Mouse (Mus musculus) kidney, embryonic 14.5 days (tissue): ENCODE results near the gene Bak1. TPM values are rescaled to one million over a fixed set of nuclear protein-coding genes. Genes with fewer than 3 reads are reported as not detected.

Source experiments
- ATAC-seq: fragments of 200-750 bp; cut with Nextera tagmentation; 2 replicates; pipeline ENCODE4 v1.8.0; 2017; ENCODE audit warnings: moderate number of reproducible peaks, mild to moderate bottlenecking, moderate TSS enrichment, moderate library complexity; ENCODE audit not compliant: low FRiP score, low TSS enrichment
- H3K27ac ChIP-seq: fragments of 300-500 bp; sonication (generic); 2 replicates; pipeline ENCODE4 v1.5.1; 2014; ENCODE audit warnings: low read depth, mild to moderate bottlenecking, low read length, moderate library complexity, mixed read lengths
- H3K27me3 ChIP-seq: fragments of 300-500 bp; sonication (generic); 2 replicates; pipeline ENCODE4 v1.6.1; 2014; ENCODE audit warnings: mild to moderate bottlenecking, low read length; ENCODE audit not compliant: control insufficient read depth, insufficient read depth
- H3K36me3 ChIP-seq: fragments of 300-500 bp; sonication (generic); 2 replicates; pipeline ENCODE4 v1.6.1; 2014; ENCODE audit warnings: low read length, mixed read lengths; ENCODE audit not compliant: control insufficient read depth, insufficient read depth
- H3K4me1 ChIP-seq: fragments of 300-500 bp; sonication (generic); 2 replicates; pipeline ENCODE4 v1.6.1; 2014; ENCODE audit warnings: low read length, mixed read lengths; ENCODE audit not compliant: control insufficient read depth, insufficient read depth
- H3K4me2 ChIP-seq: fragments of 300-500 bp; sonication (generic); replicated peaks from 2 replicates; pipeline ENCODE4 v1.6.1; 2014; ENCODE audit warnings: low read depth, mild to moderate bottlenecking, low read length
- H3K4me3 ChIP-seq: fragments of 300-500 bp; sonication (generic); 2 replicates; pipeline ENCODE4 v1.5.1; 2014; ENCODE audit warnings: mild to moderate bottlenecking, low read length
- H3K9ac ChIP-seq: fragments of 300-500 bp; sonication (generic); 2 replicates; pipeline ENCODE4 v1.6.1; 2014; ENCODE audit warnings: low read depth, mild to moderate bottlenecking, low read length, moderate library complexity
- H3K9me3 ChIP-seq: fragments of 300-500 bp; sonication (generic); 2 replicates; pipeline ENCODE4 v1.6.1; 2016; ENCODE audit warnings: low read length; ENCODE audit not compliant: control insufficient read depth
- WGBS: fragments of 180-500 bp; shearing (Covaris S2); extraction: QIAGEN DNeasy Blood & Tissue Kit; methylation state at CpG from one replicate; pipeline ENCODE4 v1.1.7; 2014; 5-methylcytosine and 5-hydroxymethylcytosine counted together
- polyA plus RNA-seq: library from polyadenylated mRNA; unstranded; fragments of >200 nt; fragmentation: Nextera tagmentation; extraction: Ambion mirVana; gene quantifications from 2 replicates; pipeline ENCODE4 v1.2.1, GENCODE M21; 2014

Bak1 gene
- polyA plus RNA-seq, 1 experiment from 2014 or later = 11.1 TPM

GRCm38 (mm10) chr17:27071630-27072029 lies 42.8 kb upstream of the Bak1 start:
- Histone ChIP-seq H3K9me3 (no peaks in the 10 kb centered on the region), H3K4me3 (no peak overlapping the region), H3K27me3 (no peaks in the 10 kb centered on the region), H3K27ac (no peak overlapping the region), H3K4me1 (peaks cover 21% of the 10 kb centered on the region), H3K9ac (no peak overlapping the region), H3K4me2 (no peak overlapping the region), H3K36me3 (no peaks in the 10 kb centered on the region)
- ATAC-seq = no peak
- 46% methylated on average over 6 of the region's 6 CpGs for WGBS

- peaks cover 21% of the 10 kb centered on the region for H3K4me1 ChIP-seq
Observed at GRCm38 (mm10) chr17:27070913-27071312, 42.1 kb upstream of the Bak1 start.

GRCm38 (mm10) chr17:27069071-27069470 lies 40.3 kb upstream of the Bak1 start:
- no peak for ATAC-seq
- H3K9me3 ChIP-seq = no peaks in the 10 kb centered on the region
- H3K36me3 ChIP-seq = no peaks in the 10 kb centered on the region
- WGBS = 80% methylated on average over 3 of the region's 5 CpGs
- H3K4me1 ChIP-seq = peaks cover 16% of the 10 kb centered on the region
- no peak overlapping the region for H3K4me3 ChIP-seq
- H3K4me2 ChIP-seq = no peak overlapping the region
- H3K9ac ChIP-seq = no peak overlapping the region
- H3K27ac ChIP-seq = no peak overlapping the region
- H3K27me3 ChIP-seq = no peaks in the 10 kb centered on the region

More at GRCm38 (mm10) chr17:27070913-27071312, 42.1 kb upstream of the Bak1 start:
- Histone ChIP-seq H3K4me3 (no peak overlapping the region), H3K4me2 (no peak overlapping the region), H3K9ac (no peak overlapping the region), H3K36me3 (no peaks in the 10 kb centered on the region), H3K27ac (no peak overlapping the region), H3K27me3 (no peaks in the 10 kb centered on the region), H3K9me3 (no peaks in the 10 kb centered on the region)
- 91% methylated on average over 7 of the region's 7 CpGs for WGBS
- ATAC-seq = no peak

- Histone ChIP-seq H3K27me3 (no peaks in the 10 kb centered on the region), H3K9ac (no peak overlapping the region), H3K9me3 (no peaks in the 10 kb centered on the region), H3K27ac (no peak overlapping the region; the same call in 1 of the 2 replicates), H3K4me2 (no peak overlapping the region), H3K4me1 (peaks cover 25% of the 10 kb centered on the region), H3K4me3 (no peak overlapping the region), H3K36me3 (no peaks in the 10 kb centered on the region)
- whole genome bisulfite sequencing = 88% methylated on average over 7 of the region's 7 CpGs
- no peak for ATAC-seq
Observed at GRCm38 (mm10) chr17:27066065-27066464, 37.3 kb upstream of the Bak1 start.

- WGBS = 52% methylated on average over 2 of the region's 2 CpGs
- ATAC-seq = no peak
- no peak overlapping the region for H3K9ac ChIP-seq
- H3K4me3 ChIP-seq = no peak overlapping the region
- no peak overlapping the region; the same call in 1 of the 2 replicates for H3K4me2 ChIP-seq
- H3K27ac ChIP-seq = no peak overlapping the region
- H3K9me3 ChIP-seq = no peaks in the 10 kb centered on the region
- no peaks in the 10 kb centered on the region for H3K27me3 ChIP-seq
- peaks cover 35% of the 10 kb centered on the region for H3K4me1 ChIP-seq
- no peaks in the 10 kb centered on the region for H3K36me3 ChIP-seq
Observed at GRCm38 (mm10) chr17:27064195-27064594, 35.4 kb upstream of the Bak1 start.

GRCm38 (mm10) chr17:27063717-27064116 lies 34.9 kb upstream of the Bak1 start:
- H3K9ac ChIP-seq = no peak overlapping the region
- peak; percentile 15; the same call in 1 of the 2 replicates for ATAC-seq
- no peaks in the 10 kb centered on the region for H3K9me3 ChIP-seq
- no peak overlapping the region for H3K4me3 ChIP-seq
- H3K36me3 ChIP-seq = no peaks in the 10 kb centered on the region
- no peaks in the 10 kb centered on the region; the same call in 1 of the 2 replicates for H3K27me3 ChIP-seq
- no peak overlapping the region for H3K27ac ChIP-seq
- no peak overlapping the region for H3K4me2 ChIP-seq
- 40% methylated on average over 6 of the region's 6 CpGs for WGBS
- peaks cover 38% of the 10 kb centered on the region for H3K4me1 ChIP-seq

GRCm38 (mm10) chr17:27062684-27063083 lies 33.9 kb upstream of the Bak1 start:
- H3K27ac ChIP-seq = no peak overlapping the region
- no peaks in the 10 kb centered on the region for H3K9me3 ChIP-seq
- peaks cover 48% of the 10 kb centered on the region for H3K4me1 ChIP-seq
- WGBS = 92% methylated on average over 7 of the region's 7 CpGs
- no peak overlapping the region for H3K4me2 ChIP-seq
- H3K4me3 ChIP-seq = no peak overlapping the region
- no peaks in the 10 kb centered on the region for H3K36me3 ChIP-seq
- ATAC-seq = no peak
- H3K9ac ChIP-seq = no peak overlapping the region
- no peaks in the 10 kb centered on the region; the same call in 1 of the 2 replicates for H3K27me3 ChIP-seq

- no peak overlapping the region for H3K4me2 ChIP-seq
- H3K4me1 ChIP-seq = peaks cover 46% of the 10 kb centered on the region
- H3K27me3 ChIP-seq = no peaks in the 10 kb centered on the region; the same call in 1 of the 2 replicates
- no peak for ATAC-seq
- H3K9me3 ChIP-seq = no peaks in the 10 kb centered on the region
- H3K36me3 ChIP-seq = no peaks in the 10 kb centered on the region
- H3K4me3 ChIP-seq = no peak overlapping the region
- WGBS = 91% methylated on average over 3 of the region's 3 CpGs
- H3K27ac ChIP-seq = no peak overlapping the region
- no peak overlapping the region for H3K9ac ChIP-seq
Observed at GRCm38 (mm10) chr17:27061727-27062126, 32.9 kb upstream of the Bak1 start.

GRCm38 (mm10) chr17:27060698-27061097 lies 31.9 kb upstream of the Bak1 start:
- Histone ChIP-seq H3K4me1 (peaks cover 46% of the 10 kb centered on the region), H3K27ac (peak overlapping the region; percentile 24; the same call in 1 of the 2 replicates), H3K4me3 (no peak overlapping the region)

More at GRCm38 (mm10) chr17:27060698-27061097, 31.9 kb upstream of the Bak1 start:
- 57% methylated on average over 8 of the region's 8 CpGs for whole genome bisulfite sequencing
- Histone ChIP-seq H3K27me3 (no peaks in the 10 kb centered on the region; the same call in 1 of the 2 replicates), H3K4me2 (0 out of 2 replicates have a peak overlapping the region, but pooled peaks have one; percentile 12), H3K36me3 (no peaks in the 10 kb centered on the region), H3K9ac (no peak overlapping the region), H3K9me3 (no peaks in the 10 kb centered on the region)
- ATAC-seq = no peak
